Mouse (Mus musculus): ENCODE data around the gene Smco2. TPM values are rescaled to one million over a fixed set of nuclear protein-coding genes. Genes with fewer than 3 reads are reported as not detected.

Gene Smco2
- polyA plus RNA-seq, 1 experiment from 2014 or later, result not detected

DNA sequence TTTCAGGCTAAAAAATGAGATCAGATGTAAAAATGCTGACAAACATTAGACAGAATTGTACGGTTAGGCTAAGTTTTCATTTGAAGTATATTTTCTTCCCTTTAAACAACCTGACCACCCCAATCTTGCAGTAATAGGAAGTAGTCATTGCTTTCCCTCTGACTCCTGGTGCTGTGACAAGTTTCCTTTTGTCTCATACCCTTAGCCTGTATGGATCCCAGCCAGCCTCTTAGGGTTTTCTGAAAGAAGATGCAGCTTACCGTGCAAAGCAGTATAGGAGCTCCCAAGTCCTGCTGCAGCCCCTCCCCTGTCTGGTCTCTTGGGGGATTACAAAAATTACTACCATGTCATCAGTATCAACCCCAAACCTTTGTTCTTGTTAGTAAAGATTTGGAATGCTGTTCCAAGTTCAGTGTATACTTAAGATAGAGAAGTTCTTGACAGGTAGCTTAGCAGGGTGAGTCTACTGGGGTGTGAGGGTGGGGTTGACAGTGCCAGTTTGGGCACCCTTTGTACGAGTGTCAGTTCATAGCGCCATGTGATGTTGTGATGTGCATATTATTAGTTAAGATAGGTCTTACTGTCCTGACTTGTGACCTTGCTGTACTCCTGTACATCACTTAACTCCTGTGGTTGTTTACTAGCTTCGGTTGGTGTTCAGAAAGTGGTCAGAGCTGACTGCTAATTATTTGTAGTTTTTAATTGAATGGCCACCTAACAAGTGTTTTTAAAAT lies 57.3 kb downstream of the Smco2 start:
- no peak for ATAC-seq
- 77% methylated on average over 5 of the region's 5 CpGs for whole genome bisulfite sequencing

GRCm38 (mm10) chr6:146907795-146908190 lies 57.9 kb downstream of the Smco2 start:
- Histone ChIP-seq H3K27ac (no peak overlapping the region), H3K9ac (no peak overlapping the region), H3K27me3 (no peaks in the 10 kb centered on the region), H3K4me2 (no peak overlapping the region), H3K36me3 (ENCODE audit: poor library complexity, severe bottlenecking) (no peaks in the 10 kb centered on the region), H3K9me3 (replicated peaks) (no peaks in the 10 kb centered on the region), H3K4me3 (no peak overlapping the region), H3K4me1 (0 out of 2 replicates have a peak, but pooled peaks cover 8% of the 10 kb centered on the region)
- WGBS, result 100% methylated on average over 1 of the region's 1 CpGs
- ATAC-seq, result no peak

More for the DNA sequence above, 57.3 kb downstream of the Smco2 start:
- H3K27me3 ChIP-seq, result no peaks in the 10 kb centered on the region
- H3K4me2 ChIP-seq, result no peak overlapping the region
- H3K9me3 ChIP-seq (replicated peaks), result no peaks in the 10 kb centered on the region
- H3K36me3 ChIP-seq (ENCODE audit: poor library complexity, severe bottlenecking), result no peaks in the 10 kb centered on the region
- H3K4me1 ChIP-seq, result 0 out of 2 replicates have a peak, but pooled peaks cover 8% of the 10 kb centered on the region
- no peak overlapping the region for H3K9ac ChIP-seq
- no peak overlapping the region for H3K27ac ChIP-seq
- no peak overlapping the region for H3K4me3 ChIP-seq

DNA sequence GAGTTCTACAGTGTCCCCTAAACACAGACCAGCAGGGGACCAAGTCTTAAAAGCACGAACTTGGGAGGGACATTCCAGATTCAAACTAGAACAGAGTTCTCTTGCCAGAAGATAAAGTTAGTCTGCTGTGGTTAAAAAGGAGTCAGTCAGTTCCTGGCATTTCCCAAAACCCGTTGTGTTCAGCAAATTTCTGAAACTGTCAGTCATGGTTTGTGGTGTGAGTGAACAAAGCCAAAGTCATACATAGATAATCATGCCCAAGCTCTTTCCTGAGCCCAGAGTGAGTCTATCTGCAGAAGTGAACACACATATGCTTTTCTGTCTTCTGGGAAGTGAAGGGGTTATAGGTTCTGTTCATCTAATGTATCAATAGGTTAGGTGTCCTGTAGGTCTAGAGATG lies 58.9 kb downstream of the Smco2 start:
- ATAC-seq, result no peak
- H3K36me3 ChIP-seq (ENCODE audit: poor library complexity, severe bottlenecking), result no peaks in the 10 kb centered on the region
- no peak overlapping the region for H3K9ac ChIP-seq
- H3K9me3 ChIP-seq (replicated peaks), result no peaks in the 10 kb centered on the region
- H3K27ac ChIP-seq, result no peak overlapping the region
- no peak overlapping the region for H3K4me2 ChIP-seq
- no peaks in the 10 kb centered on the region for H3K27me3 ChIP-seq
- no peak overlapping the region for H3K4me3 ChIP-seq
- 0 out of 2 replicates have a peak, but pooled peaks cover 8% of the 10 kb centered on the region for H3K4me1 ChIP-seq
- WGBS, result 82% methylated on average over 2 of the region's 2 CpGs

GRCm38 (mm10) chr6:146909725-146910489 lies 60.0 kb downstream of the Smco2 start:
- H3K36me3 ChIP-seq (ENCODE audit: poor library complexity, severe bottlenecking), result no peaks in the 10 kb centered on the region
- no peak overlapping the region for H3K4me3 ChIP-seq
- WGBS, result 88% methylated on average over 5 of the region's 5 CpGs
- no peaks in the 10 kb centered on the region for H3K27me3 ChIP-seq
- no peak for ATAC-seq
- no peak overlapping the region for H3K4me2 ChIP-seq
- H3K4me1 ChIP-seq, result 0 out of 2 replicates have a peak, but pooled peaks cover 8% of the 10 kb centered on the region
- no peak overlapping the region for H3K9ac ChIP-seq
- H3K27ac ChIP-seq, result no peak overlapping the region
- H3K9me3 ChIP-seq (replicated peaks), result no peaks in the 10 kb centered on the region

GRCm38 (mm10) chr6:146910801-146911200 lies 60.9 kb downstream of the Smco2 start:
- Histone ChIP-seq H3K4me3 (no peak overlapping the region), H3K4me2 (no peak overlapping the region), H3K9me3 (replicated peaks) (no peaks in the 10 kb centered on the region), H3K27me3 (no peaks in the 10 kb centered on the region), H3K9ac (no peak overlapping the region), H3K27ac (no peak overlapping the region), H3K4me1 (peaks cover 11% of the 10 kb centered on the region; the same call in 1 of the 2 replicates), H3K36me3 (ENCODE audit: poor library complexity, severe bottlenecking) (no peaks in the 10 kb centered on the region)
- no peak for ATAC-seq
- WGBS, result 97% methylated on average over 2 of the region's 2 CpGs

DNA sequence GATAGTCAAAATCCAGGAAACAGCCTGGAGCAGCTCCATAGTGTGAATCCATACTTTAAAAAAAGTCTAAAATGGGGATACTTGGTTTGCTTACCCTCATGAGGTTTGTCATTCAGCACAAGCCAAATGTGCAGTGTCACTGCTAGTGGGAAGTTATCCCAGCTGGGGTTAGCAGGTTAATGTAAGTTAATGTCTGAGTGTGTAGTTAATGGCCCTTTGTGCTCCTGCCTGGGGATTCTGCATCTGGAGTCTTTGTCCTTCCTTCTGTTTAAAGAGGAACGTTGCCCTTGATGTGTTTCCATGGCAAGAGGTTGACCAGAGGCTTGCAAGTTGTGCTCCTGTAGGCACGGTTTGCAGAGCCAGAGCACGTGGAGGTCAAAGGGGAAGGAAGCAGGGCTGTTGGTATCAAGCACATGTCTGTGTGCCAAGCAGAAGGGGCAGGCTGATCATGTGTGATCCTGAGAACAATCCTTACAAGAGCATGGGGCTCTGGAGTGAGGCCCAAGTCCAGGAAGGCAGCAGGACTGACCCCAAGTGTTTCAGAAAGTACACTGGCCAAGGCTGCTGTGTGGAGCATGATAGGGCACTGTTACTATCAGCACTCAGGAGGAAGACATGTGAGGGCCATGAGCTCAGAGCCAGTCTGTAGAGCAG lies 63.1 kb downstream of the Smco2 start:
- 38% methylated on average over 3 of the region's 3 CpGs for WGBS
- no peak for ATAC-seq
- Histone ChIP-seq H3K27me3 (no peaks in the 10 kb centered on the region), H3K4me1 (peaks cover 7% of the 10 kb centered on the region; the same call in 1 of the 2 replicates), H3K4me2 (no peak overlapping the region), H3K36me3 (ENCODE audit: poor library complexity, severe bottlenecking) (no peaks in the 10 kb centered on the region), H3K27ac (no peak overlapping the region), H3K4me3 (no peak overlapping the region), H3K9me3 (replicated peaks) (no peaks in the 10 kb centered on the region), H3K9ac (no peak overlapping the region)

GRCm38 (mm10) chr6:146913489-146914198 lies 63.7 kb downstream of the Smco2 start:
- 69% methylated on average over 4 of the region's 4 CpGs for WGBS
- no peak overlapping the region for H3K27ac ChIP-seq
- no peak for ATAC-seq
- H3K9ac ChIP-seq, result no peak overlapping the region
- H3K4me1 ChIP-seq, result peaks cover 7% of the 10 kb centered on the region; the same call in 1 of the 2 replicates
- no peaks in the 10 kb centered on the region for H3K36me3 ChIP-seq (ENCODE audit: poor library complexity, severe bottlenecking)
- H3K4me2 ChIP-seq, result no peak overlapping the region
- H3K27me3 ChIP-seq, result no peaks in the 10 kb centered on the region
- no peak overlapping the region for H3K4me3 ChIP-seq
- no peaks in the 10 kb centered on the region for H3K9me3 ChIP-seq (replicated peaks)

- ATAC-seq, result no peak
- WGBS, result 50% methylated on average over 1 of the region's 1 CpGs
- H3K4me1 ChIP-seq, result peaks cover 7% of the 10 kb centered on the region; the same call in 1 of the 2 replicates
- no peaks in the 10 kb centered on the region for H3K27me3 ChIP-seq
- no peaks in the 10 kb centered on the region for H3K36me3 ChIP-seq (ENCODE audit: poor library complexity, severe bottlenecking)
- H3K4me2 ChIP-seq, result no peak overlapping the region
- no peaks in the 10 kb centered on the region for H3K9me3 ChIP-seq (replicated peaks)
- no peak overlapping the region for H3K4me3 ChIP-seq
- no peak overlapping the region for H3K27ac ChIP-seq
- no peak overlapping the region for H3K9ac ChIP-seq
These were observed 65.9 kb downstream of the Smco2 start for GRCm38 (mm10) chr6:146915808-146916207.

DNA sequence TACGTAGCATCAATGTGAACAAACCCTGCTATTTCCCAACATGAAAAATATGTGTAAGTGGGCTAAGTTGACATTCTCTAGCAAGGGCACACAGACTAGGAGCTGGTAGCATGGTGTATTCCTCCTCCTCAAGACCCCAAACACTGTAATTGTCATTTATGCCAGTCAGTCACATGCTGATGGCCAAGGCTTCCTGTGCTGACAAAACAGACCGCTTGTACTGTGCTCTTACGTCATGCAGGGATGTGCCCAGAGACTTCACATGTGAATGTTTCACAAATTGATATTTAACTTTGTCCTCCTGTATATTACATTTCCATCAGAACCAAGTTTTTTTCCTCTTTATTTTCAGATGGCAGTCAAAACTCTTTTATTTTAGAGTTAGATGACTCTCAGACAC lies 67.5 kb downstream of the Smco2 start:
- H3K27me3 ChIP-seq, result no peaks in the 10 kb centered on the region
- no peak overlapping the region for H3K4me3 ChIP-seq
- H3K4me1 ChIP-seq, result peaks cover 7% of the 10 kb centered on the region; the same call in 1 of the 2 replicates
- no peaks in the 10 kb centered on the region for H3K36me3 ChIP-seq (ENCODE audit: poor library complexity, severe bottlenecking)
- WGBS, result 90% methylated on average over 3 of the region's 3 CpGs
- H3K9me3 ChIP-seq (replicated peaks), result no peaks in the 10 kb centered on the region
- no peak overlapping the region for H3K4me2 ChIP-seq
- H3K9ac ChIP-seq, result no peak overlapping the region
- no peak overlapping the region for H3K27ac ChIP-seq
- no peak for ATAC-seq

- 92% methylated on average over 6 of the region's 6 CpGs for WGBS
- no peak for ATAC-seq
These were observed 68.4 kb downstream of the Smco2 start for GRCm38 (mm10) chr6:146918341-146918740.

More at GRCm38 (mm10) chr6:146918341-146918740, 68.4 kb downstream of the Smco2 start:
- Histone ChIP-seq H3K36me3 (ENCODE audit: poor library complexity, severe bottlenecking) (no peaks in the 10 kb centered on the region), H3K4me1 (peaks cover 7% of the 10 kb centered on the region; the same call in 1 of the 2 replicates), H3K9ac (no peak overlapping the region), H3K27ac (no peak overlapping the region), H3K9me3 (replicated peaks) (no peaks in the 10 kb centered on the region), H3K4me3 (no peak overlapping the region), H3K27me3 (no peaks in the 10 kb centered on the region), H3K4me2 (no peak overlapping the region)
